Mouse (Mus musculus): ENCODE measurements around the gene 2210010C04Rik.

The 2210010C04Rik gene

GRCm38 (mm10) chr6:41035409-41035808 is at the start of gene 2210010C04Rik:
Gene 2210010C04Rik (minus strand): TSS chr6:41035509.
- no peak for DNase-seq (ENCODE audit: low spot score in 2 of 2)

GRCm38 (mm10) chr6:41080121-41080520 is 44.8 kb upstream of the 2210010C04Rik start:
- no peak for DNase-seq (ENCODE audit: low spot score in 2 of 2)

- no peak for DNase-seq (ENCODE audit: low spot score in 2 of 2)
These were observed 43.4 kb upstream of the 2210010C04Rik start for GRCm38 (mm10) chr6:41078539-41079303.

- no peak for DNase-seq (ENCODE audit: low spot score in 2 of 2)
These were observed 40.4 kb upstream of the 2210010C04Rik start for GRCm38 (mm10) chr6:41075753-41076152.

- no peak for DNase-seq (ENCODE audit: low spot score in 2 of 2)
These were observed 28.0 kb upstream of the 2210010C04Rik start for GRCm38 (mm10) chr6:41063332-41063731.

GRCm38 (mm10) chr6:41062746-41063145 is 27.4 kb upstream of the 2210010C04Rik start:
- DNase-seq (ENCODE audit: low spot score in 2 of 2): no peak

- DNase-seq (ENCODE audit: low spot score in 2 of 2): no peak
These were observed 26.8 kb upstream of the 2210010C04Rik start for GRCm38 (mm10) chr6:41062081-41062480.

GRCm38 (mm10) chr6:41061085-41061484 is 25.8 kb upstream of the 2210010C04Rik start:
- DNase-seq (ENCODE audit: low spot score in 2 of 2): no peak

GRCm38 (mm10) chr6:41057653-41058052 is 22.3 kb upstream of the 2210010C04Rik start:
- DNase-seq (ENCODE audit: low spot score in 2 of 2): no peak

- peak in 1 of 2 experiments; percentile 17 for DNase-seq (ENCODE audit: low spot score in 2 of 2)
These were observed 20.3 kb upstream of the 2210010C04Rik start for GRCm38 (mm10) chr6:41055581-41055980.

- no peak for DNase-seq (ENCODE audit: low spot score in 2 of 2)
These were observed 19.1 kb upstream of the 2210010C04Rik start for GRCm38 (mm10) chr6:41054379-41054778.

- no peak for DNase-seq (ENCODE audit: low spot score in 2 of 2)
These were observed 16.5 kb upstream of the 2210010C04Rik start for GRCm38 (mm10) chr6:41051824-41052223.

- DNase-seq (ENCODE audit: low spot score in 2 of 2): no peak
These were observed 13.3 kb upstream of the 2210010C04Rik start for GRCm38 (mm10) chr6:41048602-41049001.

- DNase-seq (ENCODE audit: low spot score in 2 of 2): no peak
These were observed 12.7 kb upstream of the 2210010C04Rik start for GRCm38 (mm10) chr6:41047961-41048360.

GRCm38 (mm10) chr6:41047202-41047601 is 11.9 kb upstream of the 2210010C04Rik start:
- no peak for DNase-seq (ENCODE audit: low spot score in 2 of 2)

GRCm38 (mm10) chr6:41046553-41046952 is 11.2 kb upstream of the 2210010C04Rik start:
- no peak for DNase-seq (ENCODE audit: low spot score in 2 of 2)

- DNase-seq (ENCODE audit: low spot score in 2 of 2): no peak
These were observed 9.4 kb upstream of the 2210010C04Rik start for GRCm38 (mm10) chr6:41044753-41045152.

GRCm38 (mm10) chr6:41044314-41044713 is 9.0 kb upstream of the 2210010C04Rik start:
- DNase-seq (ENCODE audit: low spot score in 2 of 2): no peak

GRCm38 (mm10) chr6:41032802-41033201 is 2.5 kb downstream of the 2210010C04Rik start:
- DNase-seq (ENCODE audit: low spot score in 2 of 2): no peak

GRCm38 (mm10) chr6:41032231-41032630 is 3.1 kb downstream of the 2210010C04Rik start:
- no peak for DNase-seq (ENCODE audit: low spot score in 2 of 2)

GRCm38 (mm10) chr6:41030821-41031220 is 4.5 kb downstream of the 2210010C04Rik start:
- no peak for DNase-seq (ENCODE audit: low spot score in 2 of 2)

- no peak for DNase-seq (ENCODE audit: low spot score in 2 of 2)
These were observed 8.3 kb downstream of the 2210010C04Rik start for GRCm38 (mm10) chr6:41027053-41027452.

- no peak for DNase-seq (ENCODE audit: low spot score in 2 of 2)
These were observed 9.2 kb downstream of the 2210010C04Rik start for GRCm38 (mm10) chr6:41025873-41026650.
